Mouse (Mus musculus): ENCODE data around the gene Arnt. TPM values are rescaled to one million over a fixed set of nuclear protein-coding genes. Genes with fewer than 3 reads are reported as not detected.
"Not testable (repeated sequence)": the region's sequence is repeated elsewhere in the genome, so short reads cannot be mapped to it uniquely, and the experiment has no call there.

The Arnt gene
- 30.0 and 34.1 TPM in 2 replicates for polyA plus RNA-seq (2016; fragmentation: Nextera tagmentation; extraction: Ambion mirVana)

GRCm38 (mm10) chr3:95434136-95434982 lies at the start of gene Arnt:
TSS of gene Arnt (plus strand) at chr3:95434388.
- Histone ChIP-seq H3K4me1 (peaks cover 15% of the 10 kb centered on the region), H3K36me3 (peaks cover 29% of the 10 kb centered on the region), H3K4me3 (peak within 1 kb of the TSS; percentile 82), H3K27ac (replicated peaks) (peak within 1 kb of the TSS; percentile 92), H3K9me3 (replicated peaks) (no peaks in the 10 kb centered on the region), H3K27me3 (ENCODE audit: low read depth, poor library complexity, severe bottlenecking) (no peaks in the 10 kb centered on the region)
- DNase-seq (ENCODE audit: low spot score) = peak; percentile 95
- under 1% methylated on average over 47 of the region's 47 CpGs for WGBS

- Histone ChIP-seq H3K9me3 (replicated peaks) (no peaks in the 10 kb centered on the region), H3K27me3 (ENCODE audit: low read depth, poor library complexity, severe bottlenecking) (no peaks in the 10 kb centered on the region), H3K4me3 (no peak overlapping the region), H3K27ac (replicated peaks) (no peak overlapping the region), H3K36me3 (no peaks in the 10 kb centered on the region), H3K4me1 (no peaks in the 10 kb centered on the region)
- DNase-seq (ENCODE audit: low spot score) = no peak
- WGBS = 89% methylated on average over 5 of the region's 5 CpGs
These were observed 48.6 kb upstream of the Arnt start for GRCm38 (mm10) chr3:95385401-95386075.

- Histone ChIP-seq H3K27ac (replicated peaks) (no peak overlapping the region), H3K9me3 (replicated peaks) (peaks cover 7% of the 10 kb centered on the region; the same call in 1 of the 2 replicates), H3K27me3 (ENCODE audit: low read depth, poor library complexity, severe bottlenecking) (no peaks in the 10 kb centered on the region), H3K4me3 (no peak overlapping the region), H3K4me1 (no peaks in the 10 kb centered on the region), H3K36me3 (no peaks in the 10 kb centered on the region)
- WGBS = 91% methylated on average over 4 of the region's 4 CpGs
- no peak for DNase-seq (ENCODE audit: low spot score)
These were observed 39.8 kb upstream of the Arnt start for GRCm38 (mm10) chr3:95394385-95394784.

- no peak within 1 kb of the TSS for H3K4me3 ChIP-seq
- WGBS = 90% methylated on average over 3 of the region's 3 CpGs
These were observed 31.4 kb upstream of the Arnt start, which contains the start of gene 4930558C23Rik for GRCm38 (mm10) chr3:95402741-95403140. TSS of gene 4930558C23Rik (minus strand) at chr3:95402841.

GRCm38 (mm10) chr3:95407728-95408127 lies 26.5 kb upstream of the Arnt start:
- Histone ChIP-seq H3K36me3 (no peaks in the 10 kb centered on the region), H3K27ac (replicated peaks) (no peak overlapping the region), H3K4me3 (no peak overlapping the region), H3K4me1 (no peaks in the 10 kb centered on the region), H3K9me3 (replicated peaks) (no peaks in the 10 kb centered on the region), H3K27me3 (ENCODE audit: low read depth, poor library complexity, severe bottlenecking) (no peaks in the 10 kb centered on the region)
- WGBS = 87% methylated on average over 1 of the region's 1 CpGs
- no peak for DNase-seq (ENCODE audit: low spot score)

More at GRCm38 (mm10) chr3:95402741-95403140, 31.4 kb upstream of the Arnt start, which contains the start of gene 4930558C23Rik:
- Histone ChIP-seq H3K27ac (replicated peaks) (no peak within 1 kb of the TSS), H3K9me3 (replicated peaks) (no peaks in the 10 kb centered on the region), H3K27me3 (ENCODE audit: low read depth, poor library complexity, severe bottlenecking) (no peaks in the 10 kb centered on the region), H3K4me1 (no peaks in the 10 kb centered on the region), H3K36me3 (no peaks in the 10 kb centered on the region)
- no peak for DNase-seq (ENCODE audit: low spot score)

- no peaks in the 10 kb centered on the region for H3K36me3 ChIP-seq
- no peaks in the 10 kb centered on the region for H3K9me3 ChIP-seq (replicated peaks)
- no peak for DNase-seq (ENCODE audit: low spot score)
- no peak overlapping the region for H3K27ac ChIP-seq (replicated peaks)
- H3K4me1 ChIP-seq = no peaks in the 10 kb centered on the region
- WGBS = 94% methylated on average over 2 of the region's 2 CpGs
- no peaks in the 10 kb centered on the region for H3K27me3 ChIP-seq (ENCODE audit: low read depth, poor library complexity, severe bottlenecking)
- no peak overlapping the region for H3K4me3 ChIP-seq
These were observed 25.3 kb upstream of the Arnt start for GRCm38 (mm10) chr3:95408852-95409251.

GRCm38 (mm10) chr3:95412268-95412667 lies 21.9 kb upstream of the Arnt start:
- Histone ChIP-seq H3K27me3 (ENCODE audit: low read depth, poor library complexity, severe bottlenecking) (no peaks in the 10 kb centered on the region), H3K4me3 (no peak overlapping the region), H3K9me3 (replicated peaks) (peaks cover 6% of the 10 kb centered on the region; the same call in 1 of the 2 replicates), H3K36me3 (no peaks in the 10 kb centered on the region), H3K27ac (replicated peaks) (no peak overlapping the region), H3K4me1 (no peaks in the 10 kb centered on the region)
- WGBS = 93% methylated on average over 1 of the region's 1 CpGs
- DNase-seq (ENCODE audit: low spot score) = no peak

GRCm38 (mm10) chr3:95417866-95418265 lies 16.3 kb upstream of the Arnt start:
- Histone ChIP-seq H3K27ac (replicated peaks) (no peak overlapping the region), H3K36me3 (no peaks in the 10 kb centered on the region), H3K4me1 (no peaks in the 10 kb centered on the region), H3K4me3 (no peak overlapping the region), H3K27me3 (ENCODE audit: low read depth, poor library complexity, severe bottlenecking) (no peaks in the 10 kb centered on the region), H3K9me3 (replicated peaks) (peaks cover 46% of the 10 kb centered on the region)
- DNase-seq (ENCODE audit: low spot score) = no peak
- WGBS = 94% methylated on average over 6 of the region's 6 CpGs

- not testable (repeated sequence) for H3K27ac ChIP-seq (replicated peaks); H3K36me3 ChIP-seq; H3K27me3 ChIP-seq (ENCODE audit: low read depth, poor library complexity, severe bottlenecking); DNase-seq (ENCODE audit: low spot score); H3K4me3 ChIP-seq; H3K4me1 ChIP-seq
- 86% methylated on average over 5 of the region's 5 CpGs for WGBS
- peaks cover 24% of the 10 kb centered on the region; the same call in 1 of the 2 replicates for H3K9me3 ChIP-seq (replicated peaks)
These were observed 7.7 kb upstream of the Arnt start for GRCm38 (mm10) chr3:95426476-95426875.

GRCm38 (mm10) chr3:95427117-95427890 lies 6.9 kb upstream of the Arnt start:
- H3K36me3 ChIP-seq; DNase-seq (ENCODE audit: low spot score): not testable (repeated sequence)

GRCm38 (mm10) chr3:95427891-95428238 lies 6.3 kb upstream of the Arnt start:
- peak; percentile 22 for DNase-seq (ENCODE audit: low spot score)
- not testable (repeated sequence) for H3K36me3 ChIP-seq; H3K27ac ChIP-seq (replicated peaks); H3K4me1 ChIP-seq; H3K27me3 ChIP-seq (ENCODE audit: low read depth, poor library complexity, severe bottlenecking)
- peak overlapping the region; percentile 49 for H3K4me3 ChIP-seq
- peaks cover 19% of the 10 kb centered on the region; the same call in 1 of the 2 replicates for H3K9me3 ChIP-seq (replicated peaks)
- 25% methylated on average over 16 of the region's 21 CpGs for WGBS

More at GRCm38 (mm10) chr3:95427117-95427890, 6.9 kb upstream of the Arnt start:
- not testable (repeated sequence) for H3K27me3 ChIP-seq (ENCODE audit: low read depth, poor library complexity, severe bottlenecking); H3K4me1 ChIP-seq; H3K27ac ChIP-seq (replicated peaks)
- Histone ChIP-seq H3K4me3 (peak overlapping the region; percentile 49), H3K9me3 (replicated peaks) (peaks cover 24% of the 10 kb centered on the region; the same call in 1 of the 2 replicates)
- 32% methylated on average over 17 of the region's 33 CpGs for WGBS

- 73% methylated on average over 6 of the region's 11 CpGs for WGBS
- H3K9me3 ChIP-seq (replicated peaks) = peaks cover 14% of the 10 kb centered on the region; the same call in 1 of the 2 replicates
These were observed 5.8 kb upstream of the Arnt start for GRCm38 (mm10) chr3:95428423-95428822.

More at GRCm38 (mm10) chr3:95428423-95428822, 5.8 kb upstream of the Arnt start:
- H3K4me3 ChIP-seq; H3K36me3 ChIP-seq; DNase-seq (ENCODE audit: low spot score); H3K4me1 ChIP-seq; H3K27ac ChIP-seq (replicated peaks); H3K27me3 ChIP-seq (ENCODE audit: low read depth, poor library complexity, severe bottlenecking): not testable (repeated sequence)
